Mouse (Mus musculus): ENCODE measurements around the gene Sbds.

Gene Sbds

GRCm38 (mm10) chr5:130255017-130255720, at the start of gene Sbds, which contains the start of gene Tyw1:
TSS of gene Sbds (minus strand) at chr5:130255530.
TSS of gene Tyw1 (plus strand) at chr5:130255619.
- DNase-seq (ENCODE audit: low spot score), result peak; percentile 97

- no peak for DNase-seq (ENCODE audit: low spot score)
Measured at GRCm38 (mm10) chr5:130303611-130304010, 48.3 kb upstream of the Sbds start.

GRCm38 (mm10) chr5:130299526-130299925, 44.2 kb upstream of the Sbds start:
- DNase-seq (ENCODE audit: low spot score), result no peak

GRCm38 (mm10) chr5:130298831-130299460, 43.6 kb upstream of the Sbds start:
- no peak for DNase-seq (ENCODE audit: low spot score)

GRCm38 (mm10) chr5:130296071-130296470, 40.7 kb upstream of the Sbds start:
- DNase-seq (ENCODE audit: low spot score), result no peak

- no peak for DNase-seq (ENCODE audit: low spot score)
Measured at GRCm38 (mm10) chr5:130294598-130294997, 39.3 kb upstream of the Sbds start.

- no peak for DNase-seq (ENCODE audit: low spot score)
Measured at GRCm38 (mm10) chr5:130293941-130294340, 38.6 kb upstream of the Sbds start.

GRCm38 (mm10) chr5:130292976-130293375, 37.6 kb upstream of the Sbds start:
- no peak for DNase-seq (ENCODE audit: low spot score)

- DNase-seq (ENCODE audit: low spot score), result no peak
Measured at GRCm38 (mm10) chr5:130290775-130291174, 35.4 kb upstream of the Sbds start.

GRCm38 (mm10) chr5:130290242-130290641, 34.9 kb upstream of the Sbds start:
- no peak for DNase-seq (ENCODE audit: low spot score)

GRCm38 (mm10) chr5:130288106-130288505, 32.8 kb upstream of the Sbds start:
- DNase-seq (ENCODE audit: low spot score), result no peak

GRCm38 (mm10) chr5:130283079-130283732, 27.9 kb upstream of the Sbds start:
- no peak for DNase-seq (ENCODE audit: low spot score)

GRCm38 (mm10) chr5:130278011-130278472, 22.7 kb upstream of the Sbds start:
- no peak for DNase-seq (ENCODE audit: low spot score)

- DNase-seq (ENCODE audit: low spot score), result no peak
Measured at GRCm38 (mm10) chr5:130275509-130275908, 20.2 kb upstream of the Sbds start.

- DNase-seq (ENCODE audit: low spot score), result no peak
Measured at GRCm38 (mm10) chr5:130273046-130273445, 17.7 kb upstream of the Sbds start.

GRCm38 (mm10) chr5:130272344-130272743, 17.0 kb upstream of the Sbds start:
- no peak for DNase-seq (ENCODE audit: low spot score)

GRCm38 (mm10) chr5:130268976-130269375, 13.6 kb upstream of the Sbds start:
- DNase-seq (ENCODE audit: low spot score), result no peak

- no peak for DNase-seq (ENCODE audit: low spot score)
Measured at GRCm38 (mm10) chr5:130267316-130267715, 12.0 kb upstream of the Sbds start.

- DNase-seq (ENCODE audit: low spot score), result no peak
Measured at GRCm38 (mm10) chr5:130266651-130267050, 11.3 kb upstream of the Sbds start.

- DNase-seq (ENCODE audit: low spot score), result no peak
Measured at GRCm38 (mm10) chr5:130264433-130265005, 9.2 kb upstream of the Sbds start.

GRCm38 (mm10) chr5:130263454-130263853, 8.1 kb upstream of the Sbds start:
- DNase-seq (ENCODE audit: low spot score), result no peak

- DNase-seq (ENCODE audit: low spot score), result no peak
Measured at GRCm38 (mm10) chr5:130257303-130257702, 2.0 kb upstream of the Sbds start.
